26 mouse cellular contexts compared by ENCODE assay signal in genomic region chr8:127150645-127151044, GRCm38 (mm10).
DNase-seq lines count a peak whose midpoint lies in the region; ATAC-seq and TF ChIP-seq lines count a peak whose summit lies in the region.
"Had no signal": no experiment of that assay in that cellular context is flagged by ENCODE, and none has a peak within 500 bp of the region (broad histone marks: within the 10 kb centered on the region; RNA-seq: fewer than 3 reads in every experiment).

No protein-coding gene starts in this region.

- no peak overlapping the region for H3K4me3 ChIP-seq in heart, adult 2 months
- no peak overlapping the region for H3K4me3 ChIP-seq in heart, postnatal 0 days (ENCODE audit: low read depth, low read length)
- no peak overlapping the region for H3K4me3 ChIP-seq in kidney, embryonic 14.5 days (ENCODE audit: low read length)
- H3K4me3 ChIP-seq in midbrain, embryonic 16.5 days (ENCODE audit: low read depth, low read length), result no peak overlapping the region
- H3K4me3 ChIP-seq in midbrain, postnatal 0 days (ENCODE audit: low read depth, low read length), result no peak overlapping the region
- H3K4me3 ChIP-seq: embryonic facial prominence, embryonic 12.5 days; embryonic facial prominence, embryonic 15.5 days; gastrocnemius, adult 2 months; hindbrain, embryonic 10.5 days had no signal

- peak; percentile 88 for DNase-seq in heart, adult 11 months
- no peak for DNase-seq in heart, adult 2 months
- DNase-seq in heart, postnatal 0 days (ENCODE audit: low spot score), result no peak
- no peak for DNase-seq in heart, adult 8-10 months (ENCODE audit: low spot score)
- no peak for DNase-seq in kidney, adult 9 months
- no peak for DNase-seq in midbrain, postnatal 0 days (ENCODE audit: low spot score)
- DNase-seq: adrenal gland, postnatal 10 days; adrenal gland, postnatal 36 days; cerebellum, adult 11 months; cerebellum, adult 2 months; cerebellum, adult 9-11 months; cerebellum, postnatal 25 days; forebrain, postnatal 0 days; gastrocnemius, adult 2 months; gastrocnemius, postnatal 14 days had no signal

- no peak overlapping the region for H3K4me2 ChIP-seq in heart, postnatal 0 days (ENCODE audit: low read depth, low read length)
- no peak overlapping the region for H3K4me2 ChIP-seq in kidney, embryonic 14.5 days (replicated peaks; ENCODE audit: low read depth, low read length)
- H3K4me2 ChIP-seq in midbrain, embryonic 16.5 days (ENCODE audit: low read length), result no peak overlapping the region
- H3K4me2 ChIP-seq in midbrain, postnatal 0 days (ENCODE audit: low read depth, low read length, poor library complexity, severe bottlenecking), result no peak overlapping the region
- H3K4me2 ChIP-seq: embryonic facial prominence, embryonic 12.5 days; embryonic facial prominence, embryonic 15.5 days; hindbrain, embryonic 14.5 days had no signal

- no peaks in the 10 kb centered on the region for H3K27me3 ChIP-seq in heart, adult 2 months (ENCODE audit: control insufficient read depth, insufficient read depth, low read length)
- H3K27me3 ChIP-seq in heart, postnatal 0 days (ENCODE audit: control insufficient read depth, insufficient read depth, low read length), result no peaks in the 10 kb centered on the region
- H3K27me3 ChIP-seq in kidney, embryonic 14.5 days (ENCODE audit: control insufficient read depth, insufficient read depth, low read length), result no peaks in the 10 kb centered on the region
- H3K27me3 ChIP-seq in midbrain, embryonic 16.5 days (ENCODE audit: control insufficient read depth, insufficient read depth, low read depth, low read length), result no peaks in the 10 kb centered on the region
- no peaks in the 10 kb centered on the region for H3K27me3 ChIP-seq in midbrain, postnatal 0 days (ENCODE audit: insufficient read depth, low read length)
- H3K27me3 ChIP-seq: embryonic facial prominence, embryonic 12.5 days; embryonic facial prominence, embryonic 15.5 days; Patski had no signal

- H3K79me2 ChIP-seq in heart, adult 2 months (replicated peaks; ENCODE audit: control insufficient read depth, insufficient read depth, low read length), result peaks cover 4% of the 10 kb centered on the region; the same call in 1 of the 2 replicates

- 40% methylated on average over 4 of the region's 4 CpGs for WGBS in heart, adult 2 months
- WGBS in heart, postnatal 0 days, result 40% methylated on average over 4 of the region's 4 CpGs
- 56% methylated on average over 4 of the region's 4 CpGs for WGBS in kidney, embryonic 14.5 days
- 68% methylated on average over 4 of the region's 4 CpGs for WGBS in midbrain, embryonic 16.5 days
- WGBS in midbrain, postnatal 0 days, result 57% methylated on average over 4 of the region's 4 CpGs

- no peaks in the 10 kb centered on the region for H3K9me3 ChIP-seq in heart, postnatal 0 days (replicated peaks; ENCODE audit: control insufficient read depth, low read length)
- H3K9me3 ChIP-seq in kidney, embryonic 14.5 days (ENCODE audit: control insufficient read depth, low read length), result no peaks in the 10 kb centered on the region
- H3K9me3 ChIP-seq in midbrain, embryonic 16.5 days (replicated peaks; ENCODE audit: control insufficient read depth, low read length, poor library complexity, severe bottlenecking), result no peaks in the 10 kb centered on the region
- H3K9me3 ChIP-seq in midbrain, postnatal 0 days (ENCODE audit: low read length), result no peaks in the 10 kb centered on the region
- H3K9me3 ChIP-seq: embryonic facial prominence, embryonic 12.5 days; embryonic facial prominence, embryonic 15.5 days; hindbrain, embryonic 10.5 days had no signal

- H3K4me1 ChIP-seq in heart, adult 2 months (ENCODE audit: control insufficient read depth, insufficient read depth, low read length), result peaks cover 16% of the 10 kb centered on the region
- peaks cover 35% of the 10 kb centered on the region for H3K4me1 ChIP-seq in heart, postnatal 0 days (ENCODE audit: control insufficient read depth, insufficient read depth)
- H3K4me1 ChIP-seq in kidney, embryonic 14.5 days (ENCODE audit: control insufficient read depth, insufficient read depth, low read length), result 0 out of 2 replicates have a peak, but pooled peaks cover 11% of the 10 kb centered on the region
- peaks cover 4% of the 10 kb centered on the region; the same call in 1 of the 2 replicates for H3K4me1 ChIP-seq in midbrain, embryonic 16.5 days (ENCODE audit: control insufficient read depth, insufficient read depth, low read length)
- H3K4me1 ChIP-seq in midbrain, postnatal 0 days (ENCODE audit: insufficient read depth, low read length), result no peaks in the 10 kb centered on the region; the same call in 1 of the 2 replicates
- H3K4me1 ChIP-seq: embryonic facial prominence, embryonic 12.5 days had no signal

- H3K9ac ChIP-seq in heart, adult 2 months (ENCODE audit: low read depth, low read length), result no peak overlapping the region
- H3K9ac ChIP-seq in heart, postnatal 0 days (replicated peaks; ENCODE audit: low read depth, low read length), result no peak overlapping the region
- H3K9ac ChIP-seq in kidney, embryonic 14.5 days (ENCODE audit: low read depth, low read length), result no peak overlapping the region
- no peak overlapping the region for H3K9ac ChIP-seq in midbrain, embryonic 16.5 days (ENCODE audit: low read depth, low read length)
- H3K9ac ChIP-seq in midbrain, postnatal 0 days (replicated peaks; ENCODE audit: low read length, poor library complexity, severe bottlenecking), result no peak overlapping the region
- H3K9ac ChIP-seq: embryonic facial prominence, embryonic 12.5 days; embryonic facial prominence, embryonic 15.5 days; forebrain, postnatal 0 days; hindbrain, embryonic 14.5 days had no signal

- TF ChIP-seq CTCF in heart, adult 2 months (IDR thresholded peaks at IDR 0.05), result no peak
- TF ChIP-seq CTCF in heart, postnatal 0 days (IDR thresholded peaks at IDR 0.05; ENCODE audit: low read depth), result no peak
- no peak for TF ChIP-seq CTCF in midbrain, postnatal 0 days (IDR thresholded peaks at IDR 0.05)

- TF ChIP-seq POLR2A in heart, adult 2 months (IDR thresholded peaks at IDR 0.05; ENCODE audit: insufficient read depth, low read depth, low read length), result no peak

- no peak overlapping the region for H3K27ac ChIP-seq in heart, adult 2 months
- no peak overlapping the region for H3K27ac ChIP-seq in heart, postnatal 0 days (ENCODE audit: low read depth)
- no peak overlapping the region for H3K27ac ChIP-seq in kidney, embryonic 14.5 days (ENCODE audit: low read depth, low read length)
- no peak overlapping the region for H3K27ac ChIP-seq in midbrain, embryonic 16.5 days (ENCODE audit: low read length)
- no peak overlapping the region for H3K27ac ChIP-seq in midbrain, postnatal 0 days (ENCODE audit: low read depth, low read length)
- H3K27ac ChIP-seq: embryonic facial prominence, embryonic 12.5 days; embryonic facial prominence, embryonic 15.5 days; gastrocnemius, adult 2 months; hindbrain, embryonic 10.5 days; hindbrain, embryonic 14.5 days; hindbrain, postnatal 0 days had no signal

- 0 out of 2 replicates have a peak, but pooled peaks have one; percentile 33 for ATAC-seq in heart, postnatal 0 days (ENCODE audit: insufficient read depth, low read depth)
- ATAC-seq in kidney, embryonic 14.5 days (ENCODE audit: low FRiP score, low TSS enrichment), result peak; percentile 43; the same call in 1 of the 2 replicates
- 0 out of 2 replicates have a peak, but pooled peaks have one; percentile 42 for ATAC-seq in midbrain, embryonic 16.5 days
- no peak for ATAC-seq in midbrain, postnatal 0 days (ENCODE audit: low FRiP score)
- ATAC-seq: forebrain, embryonic 14.5 days; forebrain, postnatal 0 days; hindbrain, postnatal 0 days; inflammation-experienced regulatory T-cells, adult 6 months; intestine, embryonic 16.5 days; Patski had no signal

- no peak for TF ChIP-seq EP300 in heart, adult 2 months (IDR thresholded peaks at IDR 0.05; ENCODE audit: insufficient read depth, low read depth, low read length)
- TF ChIP-seq EP300 in heart, postnatal 0 days (IDR thresholded peaks at IDR 0.05; ENCODE audit: low read depth), result no peak

- intact Hi-C loops in heart, adult 2 months (cut with DNase I), result no loop called here

- no peaks in the 10 kb centered on the region; the same call in 1 of the 2 replicates for H3K36me3 ChIP-seq in heart, adult 2 months (ENCODE audit: control insufficient read depth, insufficient read depth, low read length)
- H3K36me3 ChIP-seq in heart, postnatal 0 days (replicated peaks; ENCODE audit: control insufficient read depth, insufficient read depth, low read length), result no peaks in the 10 kb centered on the region
- no peaks in the 10 kb centered on the region for H3K36me3 ChIP-seq in kidney, embryonic 14.5 days (ENCODE audit: control insufficient read depth, insufficient read depth, low read length)
- H3K36me3 ChIP-seq in midbrain, embryonic 16.5 days (ENCODE audit: control insufficient read depth, insufficient read depth, low read length), result no peaks in the 10 kb centered on the region
- no peaks in the 10 kb centered on the region for H3K36me3 ChIP-seq in midbrain, postnatal 0 days (ENCODE audit: insufficient read depth, low read length)
- H3K36me3 ChIP-seq: embryonic facial prominence, embryonic 12.5 days; embryonic facial prominence, embryonic 15.5 days; hindbrain, embryonic 10.5 days had no signal
